Mouse (Mus musculus) myocyte (in vitro differentiated cells): Measurements from ENCODE around the gene Atl2. TPM values are rescaled to one million over a fixed set of nuclear protein-coding genes. Genes with fewer than 3 reads are reported as not detected.

ENCODE experiments used
- H3K27me3 ChIP-seq: one replicate; pipeline ENCODE4 v1.6.1; 2011; ENCODE audit not compliant: control insufficient read depth, insufficient read depth, insufficient read length
- H3K36me3 ChIP-seq: one replicate; pipeline ENCODE4 v1.6.1; 2011; ENCODE audit not compliant: control insufficient read depth, insufficient read depth
- H3K4me2 ChIP-seq: one replicate; pipeline ENCODE4 v1.6.1; 2011; ENCODE audit warnings: low read depth, control low read depth
- H3K4me3 ChIP-seq: one replicate; pipeline ENCODE4 v1.5.1; 2011; ENCODE audit warnings: mild to moderate bottlenecking, control low read depth, moderate library complexity
- H3K79me2 ChIP-seq: one replicate; pipeline ENCODE4 v1.6.1; 2011; ENCODE audit not compliant: control insufficient read depth, insufficient read depth
- H3ac ChIP-seq: one replicate; pipeline ENCODE4 v1.6.1; 2011; ENCODE audit not compliant: control insufficient read depth, insufficient read length
- CEBPB ChIP-seq: IDR thresholded peaks from 2 replicates; pipeline ENCODE4 v1.6.1; 2011; ENCODE audit warnings: mild to moderate bottlenecking, moderate library complexity; ENCODE audit not compliant: poor library complexity, insufficient read depth, severe bottlenecking
- E2F4 ChIP-seq: IDR thresholded peaks from one replicate; pipeline ENCODE4 v1.6.1; 2011; ENCODE audit warnings: mild to moderate bottlenecking, control low read depth, moderate library complexity; ENCODE audit not compliant: insufficient read depth
- MAX ChIP-seq: IDR thresholded peaks from one replicate; pipeline ENCODE4 v1.6.1; 2011; ENCODE audit warnings: low read depth, mild to moderate bottlenecking, control low read depth
- MYOD1 ChIP-seq, 3 experiments: IDR thresholded peaks; one replicate each; pipeline ENCODE4 v1.6.1; 2011; ENCODE audit warnings: control low read depth in 2 of 3, low read depth in 2 of 3, mild to moderate bottlenecking in 2 of 3, moderate library complexity in 1 of 3; ENCODE audit not compliant: insufficient read length in 2 of 3, control insufficient read depth in 1 of 3
- MYOG ChIP-seq, 3 experiments: IDR thresholded peaks; one replicate each; pipeline ENCODE4 v1.6.1; 2011; ENCODE audit warnings: control low read depth in 2 of 3, low read depth in 2 of 3, mild to moderate bottlenecking in 2 of 3; ENCODE audit not compliant: insufficient read length in 2 of 3, control insufficient read depth in 1 of 3, insufficient read depth in 1 of 3
- POLR2A ChIP-seq: IDR thresholded peaks from one replicate; pipeline ENCODE4 v1.6.1; 2011; ENCODE audit warnings: low read depth, mild to moderate bottlenecking, control low read depth, moderate library complexity; ENCODE audit not compliant: insufficient read length
- POLR2AphosphoS2 ChIP-seq: IDR thresholded peaks from one replicate; pipeline ENCODE4 v1.6.1; 2011; ENCODE audit warnings: low read depth, control low read depth; ENCODE audit not compliant: insufficient read length
- REST ChIP-seq: IDR thresholded peaks from one replicate; pipeline ENCODE4 v1.6.1; 2011; ENCODE audit warnings: mild to moderate bottlenecking, control low read depth, moderate library complexity; ENCODE audit not compliant: insufficient read depth, insufficient read length
- SRF ChIP-seq: IDR thresholded peaks from one replicate; pipeline ENCODE4 v1.6.1; 2011; ENCODE audit warnings: low read depth; ENCODE audit not compliant: control insufficient read depth, insufficient read length
- TCF12 ChIP-seq: IDR thresholded peaks from one replicate; pipeline ENCODE4 v1.6.1; 2011; ENCODE audit warnings: mild to moderate bottlenecking, control low read depth; ENCODE audit not compliant: poor library complexity, insufficient read depth, severe bottlenecking
- TCF3 ChIP-seq: IDR thresholded peaks from one replicate; pipeline ENCODE4 v1.6.1; 2011; ENCODE audit warnings: low read depth, control low read depth; ENCODE audit not compliant: insufficient read length
- USF1 ChIP-seq: IDR thresholded peaks from one replicate; pipeline ENCODE4 v1.6.1; 2011; ENCODE audit warnings: low read depth, mild to moderate bottlenecking, control low read depth, moderate library complexity
- polyA plus RNA-seq: library from polyadenylated mRNA; unstranded; fragments of >200 nt; fragmentation: generic; extraction: Trizol; gene quantifications from one replicate; pipeline ENCODE4 v1.2.1, GENCODE M21; 2012; ENCODE audit warnings: missing spikeins

The Atl2 gene
- polyA plus RNA-seq, 1 experiment, result 13.9 TPM

GRCm38 (mm10) chr17:79807237-79807930 lies 88.5 kb downstream of the Atl2 start:
- Histone ChIP-seq H3K27me3 (no peaks in the 10 kb centered on the region), H3K36me3 (no peaks in the 10 kb centered on the region), H3ac (no peak overlapping the region), H3K4me3 (no peak overlapping the region), H3K4me2 (no peak overlapping the region), H3K79me2 (no peaks in the 10 kb centered on the region)
- TF ChIP-seq E2F4, result no peak
- no peak for TF ChIP-seq POLR2A
- TF ChIP-seq MAX, result no peak
- TF ChIP-seq REST, result no peak
- no peak for TF ChIP-seq SRF
- no peak for TF ChIP-seq POLR2AphosphoS2
- TF ChIP-seq MYOD1 (IDR thresholded peaks at IDR 0.05; ENCODE audit: control insufficient read depth in 1 of 3, insufficient read length in 2 of 3, low read depth in 2 of 3), result no peak
- no peak for TF ChIP-seq USF1
- TF ChIP-seq TCF3, result no peak
- no peak for TF ChIP-seq MYOG (IDR thresholded peaks at IDR 0.05; ENCODE audit: control insufficient read depth in 1 of 3, insufficient read depth in 1 of 3, insufficient read length in 2 of 3, low read depth in 2 of 3)
- no peak for TF ChIP-seq TCF12
- TF ChIP-seq CEBPB, result no peak

- H3ac ChIP-seq, result no peak overlapping the region
- H3K27me3 ChIP-seq, result no peaks in the 10 kb centered on the region
- H3K79me2 ChIP-seq, result no peaks in the 10 kb centered on the region
- H3K4me2 ChIP-seq, result no peak overlapping the region
- no peak overlapping the region for H3K4me3 ChIP-seq
- TF ChIP-seq POLR2A (no peak), MYOG (IDR thresholded peaks at IDR 0.05; ENCODE audit: control insufficient read depth in 1 of 3, insufficient read depth in 1 of 3, insufficient read length in 2 of 3, low read depth in 2 of 3) (no peak), CEBPB (no peak)
- no peaks in the 10 kb centered on the region for H3K36me3 ChIP-seq
Observed at GRCm38 (mm10) chr17:79804747-79805146, 91.2 kb downstream of the Atl2 start.

- Histone ChIP-seq H3K4me2 (no peak overlapping the region), H3K4me3 (no peak overlapping the region), H3K36me3 (no peaks in the 10 kb centered on the region), H3ac (no peak overlapping the region), H3K79me2 (no peaks in the 10 kb centered on the region), H3K27me3 (no peaks in the 10 kb centered on the region)
- TF ChIP-seq TCF3 (no peak), CEBPB (no peak), POLR2A (no peak), POLR2AphosphoS2 (no peak), USF1 (no peak), REST (no peak)
Observed at GRCm38 (mm10) chr17:79802056-79802455, 93.9 kb downstream of the Atl2 start.

GRCm38 (mm10) chr17:79798831-79799230 lies 97.1 kb downstream of the Atl2 start:
- Histone ChIP-seq H3K36me3 (no peaks in the 10 kb centered on the region), H3ac (no peak overlapping the region), H3K4me3 (no peak overlapping the region), H3K27me3 (no peaks in the 10 kb centered on the region), H3K79me2 (no peaks in the 10 kb centered on the region), H3K4me2 (no peak overlapping the region)
- TF ChIP-seq USF1, result no peak
- no peak for TF ChIP-seq SRF
- TF ChIP-seq MYOG (IDR thresholded peaks at IDR 0.05; ENCODE audit: control insufficient read depth in 1 of 3, insufficient read depth in 1 of 3, insufficient read length in 2 of 3, low read depth in 2 of 3), result no peak
- TF ChIP-seq MYOD1 (IDR thresholded peaks at IDR 0.05; ENCODE audit: control insufficient read depth in 1 of 3, insufficient read length in 2 of 3, low read depth in 2 of 3), result no peak
- TF ChIP-seq TCF3, result no peak
- TF ChIP-seq POLR2AphosphoS2, result no peak
- no peak for TF ChIP-seq POLR2A
- TF ChIP-seq REST, result no peak
- TF ChIP-seq CEBPB, result no peak
- TF ChIP-seq TCF12, result no peak
- no peak for TF ChIP-seq MAX
- TF ChIP-seq E2F4, result no peak

Other genes with a start within 250 kb of the Atl2 start
- 2.5 TPM for gene Cyp1b1, start 181.1 kb downstream of the Atl2 start, polyA plus RNA-seq
- 24.0 TPM for gene Hnrnpll, start 166.2 kb upstream of the Atl2 start, polyA plus RNA-seq
- 2.5 TPM for gene Galm, start 231.3 kb upstream of the Atl2 start, polyA plus RNA-seq